Mouse (Mus musculus): ENCODE results near the gene Dock4.

GRCm38 (mm10) chr12:40893741-40894140, 448.0 kb downstream of the Dock4 start:
- TF ChIP-seq CTCF (IDR thresholded peaks at IDR 0.05; ENCODE audit: control insufficient read depth, insufficient read depth, insufficient replicate concordance, low read depth, low read length) (no peak), POLR2A (IDR thresholded peaks at IDR 0.05; ENCODE audit: control insufficient read depth, low read depth, low read length) (no peak)
